Mouse (Mus musculus): ENCODE measurements at regions not wholly inside any gene's neighbourhood (a gene's known extent, or its start where the extent isn't known, plus 50 kb on each side); places are given as distances from the start of the nearest gene placed in this dataset.

GRCm38 (mm10) chr6:100347481-100347880 is 60.2 kb upstream of the Rybp start:
- H3K4me2 ChIP-seq (ENCODE audit: low read length): no peak overlapping the region

GRCm38 (mm10) chr6:100345073-100345472 is 57.8 kb upstream of the Rybp start:
- no peak for ATAC-seq (ENCODE audit: insufficient number of reproducible peaks, insufficient read depth, low FRiP score, low read depth)
- Histone ChIP-seq H3K9ac (ENCODE audit: low read length) (no peak overlapping the region), H3K9me3 (ENCODE audit: control insufficient read depth, low read length) (no peaks in the 10 kb centered on the region), H3K27ac (replicated peaks in 1 of 2; ENCODE audit: control insufficient read depth in 1 of 2, insufficient read depth in 1 of 2, low read depth in 2 of 2, low read length in 2 of 2) (no peak overlapping the region), H3K4me3 (ENCODE audit: control insufficient read depth in 1 of 2, insufficient read depth in 1 of 2, low read depth in 1 of 2, low read length in 2 of 2) (no peak overlapping the region), H3K36me3 (ENCODE audit: control insufficient read depth, insufficient read depth, low read length) (no peaks in the 10 kb centered on the region), H3K4me1 (ENCODE audit: control insufficient read depth in 2 of 2, insufficient read depth in 2 of 2, low read length in 2 of 2) (no peaks in the 10 kb centered on the region; a peak in 1 of 4 replicates), H3K4me2 (ENCODE audit: low read length) (no peak overlapping the region), H3K27me3 (ENCODE audit: control insufficient read depth, insufficient read depth, low read length) (no peaks in the 10 kb centered on the region)
- 66% methylated on average over 3 of the region's 3 CpGs for WGBS

More at GRCm38 (mm10) chr6:100347481-100347880, 60.2 kb upstream of the Rybp start:
- Histone ChIP-seq H3K36me3 (ENCODE audit: control insufficient read depth, insufficient read depth, low read length) (no peaks in the 10 kb centered on the region), H3K9me3 (ENCODE audit: control insufficient read depth, low read length) (no peaks in the 10 kb centered on the region), H3K27ac (replicated peaks in 1 of 2; ENCODE audit: control insufficient read depth in 1 of 2, insufficient read depth in 1 of 2, low read depth in 2 of 2, low read length in 2 of 2) (no peak overlapping the region), H3K9ac (ENCODE audit: low read length) (no peak overlapping the region), H3K27me3 (ENCODE audit: control insufficient read depth, insufficient read depth, low read length) (no peaks in the 10 kb centered on the region), H3K4me1 (ENCODE audit: control insufficient read depth in 2 of 2, insufficient read depth in 2 of 2, low read length in 2 of 2) (no peaks in the 10 kb centered on the region), H3K4me3 (ENCODE audit: control insufficient read depth in 1 of 2, insufficient read depth in 1 of 2, low read depth in 1 of 2, low read length in 2 of 2) (no peak overlapping the region)
- ATAC-seq (ENCODE audit: insufficient number of reproducible peaks, insufficient read depth, low FRiP score, low read depth): no peak
- WGBS: 78% methylated on average over 7 of the region's 7 CpGs

GRCm38 (mm10) chr6:100341305-100342290 is 54.3 kb upstream of the Rybp start:
- Histone ChIP-seq H3K9ac (ENCODE audit: low read length) (no peak overlapping the region), H3K27me3 (ENCODE audit: control insufficient read depth, insufficient read depth, low read length) (peaks cover 15% of the 10 kb centered on the region), H3K9me3 (ENCODE audit: control insufficient read depth, low read length) (no peaks in the 10 kb centered on the region), H3K4me1 (ENCODE audit: control insufficient read depth in 2 of 2, insufficient read depth in 2 of 2, low read length in 2 of 2) (peaks cover 4 to 6% of the 10 kb centered on the region in 2 experiments; a peak in 2 of 4 replicates), H3K27ac (replicated peaks in 1 of 2; ENCODE audit: control insufficient read depth in 1 of 2, insufficient read depth in 1 of 2, low read depth in 2 of 2, low read length in 2 of 2) (no peak overlapping the region), H3K4me2 (ENCODE audit: low read length) (no peak overlapping the region), H3K36me3 (ENCODE audit: control insufficient read depth, insufficient read depth, low read length) (no peaks in the 10 kb centered on the region), H3K4me3 (ENCODE audit: control insufficient read depth in 1 of 2, insufficient read depth in 1 of 2, low read depth in 1 of 2, low read length in 2 of 2) (no peak overlapping the region)
- WGBS: 62% methylated on average over 13 of the region's 13 CpGs
- no peak for ATAC-seq (ENCODE audit: insufficient number of reproducible peaks, insufficient read depth, low FRiP score, low read depth)

- peaks cover 13 to 16% of the 10 kb centered on the region in 2 experiments for H3K4me1 ChIP-seq (ENCODE audit: control insufficient read depth in 2 of 2, insufficient read depth in 2 of 2, low read length in 2 of 2)
- H3K4me3 ChIP-seq (ENCODE audit: control insufficient read depth in 1 of 2, insufficient read depth in 1 of 2, low read depth in 1 of 2, low read length in 2 of 2): no peak overlapping the region
- H3K27ac ChIP-seq (replicated peaks in 1 of 2; ENCODE audit: control insufficient read depth in 1 of 2, insufficient read depth in 1 of 2, low read depth in 2 of 2, low read length in 2 of 2): no peak overlapping the region
- no peak overlapping the region for H3K9ac ChIP-seq (ENCODE audit: low read length)
- no peak for ATAC-seq (ENCODE audit: insufficient number of reproducible peaks, insufficient read depth, low FRiP score, low read depth)
- peaks cover 20% of the 10 kb centered on the region for H3K27me3 ChIP-seq (ENCODE audit: control insufficient read depth, insufficient read depth, low read length)
- H3K36me3 ChIP-seq (ENCODE audit: control insufficient read depth, insufficient read depth, low read length): no peaks in the 10 kb centered on the region
- H3K9me3 ChIP-seq (ENCODE audit: control insufficient read depth, low read length): no peaks in the 10 kb centered on the region
- no peak overlapping the region for H3K4me2 ChIP-seq (ENCODE audit: low read length)
- 93% methylated on average over 4 of the region's 4 CpGs for WGBS
Measured at GRCm38 (mm10) chr6:100338291-100338690, 51.0 kb upstream of the Rybp start.

Measured in heart, embryonic 14.5 days (tissue).